ENCODE assay signal across 27 mouse cellular contexts in the genomic region with DNA sequence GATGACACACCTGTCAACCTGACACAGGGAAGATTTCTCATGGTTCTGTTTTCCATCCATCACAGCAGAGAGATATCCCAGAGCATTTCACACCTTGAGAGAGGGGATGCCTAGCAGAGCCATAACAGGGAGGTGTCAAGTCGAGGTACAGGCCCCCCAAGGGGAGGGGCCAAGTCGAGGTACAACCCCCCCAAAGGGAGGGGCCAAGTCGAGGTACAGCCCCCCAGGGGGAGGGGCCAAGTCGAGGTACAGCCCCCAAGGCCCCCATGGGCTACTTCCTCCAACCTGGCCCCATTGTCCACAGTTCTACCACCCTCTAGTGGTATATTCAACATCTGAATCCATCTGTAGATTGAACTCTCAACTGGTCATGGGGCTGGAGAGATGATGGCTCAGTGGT. TPM values are rescaled to one million over a fixed set of nuclear protein-coding genes. Genes with fewer than 3 reads are reported as not detected.
"Had no signal": no experiment of that assay in that cellular context is flagged by ENCODE, and none has a peak within 500 bp of the region (broad histone marks: within the 10 kb centered on the region; RNA-seq: fewer than 3 reads in every experiment).

No protein-coding gene starts in this region.

- H3K9me3 ChIP-seq: liver, embryonic 15.5 days; lung, embryonic 15.5 days had no signal

- DNase-seq: kidney, postnatal 10 days; kidney, postnatal 4 days; layer of hippocampus, adult 9-11 months; liver; lung, adult 18-20 months; lung, postnatal 10 days; lung, postnatal 36 days; midbrain, embryonic 14.5 days; thymus, adult 18-20 months; thymus, postnatal 36 days had no signal

- ATAC-seq: liver, embryonic 12.5 days had no signal

- H3K4me1 ChIP-seq: kidney, embryonic 15.5 days; limb, embryonic 10.5 days; limb, embryonic 13.5 days; liver, embryonic 12.5 days; liver, embryonic 15.5 days; lung, embryonic 15.5 days; megakaryocyte, embryonic 14.5 days had no signal

- H3K27me3 ChIP-seq: kidney, embryonic 15.5 days; limb, embryonic 13.5 days; liver, embryonic 12.5 days; liver, embryonic 15.5 days; lung, embryonic 15.5 days had no signal

- H3K9ac ChIP-seq: kidney, embryonic 15.5 days; limb, embryonic 13.5 days; liver, embryonic 12.5 days; liver, embryonic 15.5 days; lung, embryonic 15.5 days had no signal

- H3K27ac ChIP-seq: kidney, embryonic 15.5 days; layer of hippocampus, adult 2 months; limb, embryonic 10.5 days; limb, embryonic 13.5 days; liver, embryonic 12.5 days; liver, embryonic 15.5 days; lung, embryonic 15.5 days; stomach, postnatal 0 days had no signal

- H3K4me2 ChIP-seq: kidney, embryonic 15.5 days; limb, embryonic 13.5 days; liver, embryonic 12.5 days; liver, embryonic 15.5 days; lung, embryonic 15.5 days; midbrain, embryonic 11.5 days had no signal

- H3K36me3 ChIP-seq: kidney, embryonic 15.5 days; limb, embryonic 10.5 days; limb, embryonic 13.5 days; liver, embryonic 12.5 days; liver, embryonic 15.5 days; lung, embryonic 15.5 days had no signal

- H3K4me3 ChIP-seq: kidney, embryonic 15.5 days; layer of hippocampus, adult 2 months; limb, embryonic 10.5 days; limb, embryonic 13.5 days; liver, embryonic 12.5 days; liver, embryonic 15.5 days; lung, embryonic 15.5 days; megakaryocyte, embryonic 14.5 days had no signal

RNA-seq across cellular contexts. Expression of gene Lbx1, which starts 41.0 kb away (rescaled TPM):
- total RNA-seq: layer of hippocampus, adult 2 months; layer of hippocampus, postnatal 25 days; left cerebral cortex, adult 18-20 months; left cerebral cortex, postnatal 25 days had no signal
- polyA plus RNA-seq: liver, embryonic 15.5 days; lung, embryonic 15.5 days; midbrain, embryonic 11.5 days; stomach, embryonic 14.5 days; stomach, postnatal 0 days had no signal

RNA-seq across cellular contexts. Expression of gene Tlx1, which starts 44.2 kb away (rescaled TPM):
- total RNA-seq: layer of hippocampus, adult 2 months; layer of hippocampus, postnatal 25 days; left cerebral cortex, adult 18-20 months; left cerebral cortex, postnatal 25 days; midbrain, postnatal 0 days had no signal
- polyA plus RNA-seq: kidney, embryonic 15.5 days; liver, embryonic 12.5 days; liver, embryonic 15.5 days; lung, embryonic 15.5 days; midbrain, embryonic 14.5 days; midbrain, postnatal 0 days; neural tube, embryonic 14.5 days; stomach, postnatal 0 days; urinary bladder, adult 2 months had no signal
